Mouse (Mus musculus): ENCODE measurements around the gene Prkab2.

DNA sequence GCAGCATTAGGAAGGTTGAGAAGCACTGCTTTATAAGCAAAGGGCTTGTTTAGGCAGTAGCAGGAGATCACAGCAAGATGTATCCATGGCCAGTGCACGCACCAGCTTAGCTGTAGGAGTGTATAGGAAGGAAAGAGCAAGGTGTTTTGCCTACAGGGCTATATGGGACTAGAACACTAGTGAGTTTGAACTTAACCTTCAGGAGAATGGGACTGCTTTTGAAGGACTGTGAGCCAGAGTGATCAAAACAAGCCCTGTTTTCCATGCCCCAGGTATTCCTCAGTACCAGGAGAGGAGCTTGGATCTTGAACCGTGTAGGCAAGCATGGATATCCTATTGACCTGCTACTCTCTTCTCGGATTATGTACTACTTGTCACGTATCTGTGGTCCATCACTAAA is 16.6 kb upstream of the Prkab2 start:
- no peak for TF ChIP-seq POLR2A (IDR thresholded peaks at IDR 0.05; ENCODE audit: borderline replicate concordance, extremely low read depth, low read depth, low read length)
- TF ChIP-seq CTCF (IDR thresholded peaks at IDR 0.05; ENCODE audit: insufficient read depth, low read length): no peak

All from lung, adult 2 months (tissue).